Mouse (Mus musculus) bone marrow, adult 2 months (tissue): Measurements from ENCODE around the gene Nup188.

Experiments
- CTCF ChIP-seq: fragments of 200-500 bp; IDR thresholded peaks from 2 replicates; pipeline ENCODE4 v1.5.1; 2011; ENCODE audit warnings: low read length, control low read depth; ENCODE audit not compliant: control insufficient read depth, insufficient read depth
- POLR2A ChIP-seq: fragments of 200-500 bp; IDR thresholded peaks from 2 replicates; pipeline ENCODE4 v1.6.1; 2011; ENCODE audit warnings: low read depth, mild to moderate bottlenecking, control low read depth, low read length, borderline replicate concordance; ENCODE audit not compliant: control insufficient read depth

DNA sequence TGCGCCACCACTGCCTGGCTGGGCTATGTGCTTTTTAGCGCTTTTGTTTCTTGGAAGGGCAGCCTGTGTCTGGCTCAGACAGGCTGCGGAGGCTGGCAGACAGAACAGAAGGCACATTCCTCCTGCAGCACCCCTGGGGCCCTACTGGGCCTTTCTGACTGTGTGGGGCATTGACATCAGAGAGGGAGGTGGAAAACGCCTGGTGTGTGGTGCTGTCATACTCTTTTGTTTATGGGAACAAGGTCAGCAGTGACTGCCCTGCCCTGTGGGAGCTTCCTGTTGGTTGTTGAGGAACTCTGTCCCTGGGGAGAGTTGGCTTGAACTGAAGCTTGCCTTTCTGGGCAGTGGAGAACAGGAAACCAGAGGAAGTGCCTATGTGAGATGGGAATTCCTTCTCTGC lies 43.7 kb upstream of the Nup188 start:
- TF ChIP-seq CTCF (no peak), POLR2A (no peak)
